Mouse (Mus musculus) liver, embryonic 11.5 days (tissue): ENCODE measurements around the gene Sema5b. TPM values are rescaled to one million over a fixed set of nuclear protein-coding genes. Genes with fewer than 3 reads are reported as not detected.

Experiments used
- ATAC-seq: fragments of 200-750 bp; cut with Nextera tagmentation; replicated peaks from 2 replicates; pipeline ENCODE4 v1.8.0; 2017; ENCODE audit warnings: moderate number of reproducible peaks, mild to moderate bottlenecking, moderate TSS enrichment, moderate library complexity; ENCODE audit not compliant: low FRiP score
- DNase-seq: peaks from one replicate; pipeline ENCODE4 v3.0.0-alpha.2; 2017; ENCODE audit warnings: low spot score
- H3K27ac ChIP-seq: fragments of 300-500 bp; sonication (generic); 2 replicates; pipeline ENCODE4 v1.5.1; 2014; ENCODE audit warnings: mild to moderate bottlenecking, low read depth, low read length, control low read depth
- H3K27me3 ChIP-seq: fragments of 300-500 bp; sonication (generic); replicated peaks from 2 replicates; pipeline ENCODE4 v1.6.1; 2014; ENCODE audit warnings: low read length, mixed read lengths; ENCODE audit not compliant: control insufficient read depth, insufficient read depth
- H3K36me3 ChIP-seq: fragments of 300-500 bp; sonication (generic); 2 replicates; pipeline ENCODE4 v1.6.1; 2014; ENCODE audit warnings: mild to moderate bottlenecking, low read length, moderate library complexity, mixed read lengths; ENCODE audit not compliant: control insufficient read depth, insufficient read depth
- H3K4me1 ChIP-seq: fragments of 300-500 bp; sonication (generic); replicated peaks from 2 replicates; pipeline ENCODE4 v1.6.1; 2014; ENCODE audit warnings: low read length, mixed read lengths; ENCODE audit not compliant: control insufficient read depth, insufficient read depth
- H3K4me2 ChIP-seq: fragments of 300-500 bp; sonication (generic); 2 replicates; pipeline ENCODE4 v1.6.1; 2014; ENCODE audit warnings: mild to moderate bottlenecking, control low read depth, moderate library complexity
- H3K4me3 ChIP-seq: fragments of 300-500 bp; sonication (generic); 2 replicates; pipeline ENCODE4 v1.5.1; 2014; ENCODE audit warnings: low read depth, low read length, control low read depth
- H3K9ac ChIP-seq: fragments of 300-500 bp; sonication (generic); 2 replicates; pipeline ENCODE4 v1.6.1; 2014; ENCODE audit warnings: low read depth, low read length, control low read depth
- H3K9me3 ChIP-seq: fragments of 300-500 bp; sonication (generic); 2 replicates; pipeline ENCODE4 v1.6.1; 2016; ENCODE audit warnings: low read length, inconsistent platforms, mixed read lengths; ENCODE audit not compliant: control insufficient read depth
- WGBS: fragments of 180-500 bp; shearing (Covaris S2); extraction: QIAGEN DNeasy Blood & Tissue Kit; methylation state at CpG from one replicate; pipeline ENCODE4 v1.1.7; 2014; 5-methylcytosine and 5-hydroxymethylcytosine counted together
- polyA plus RNA-seq: library from polyadenylated mRNA; unstranded; fragments of >200 nt; fragmentation: Nextera tagmentation; extraction: Ambion mirVana; gene quantifications from 2 replicates; pipeline ENCODE4 v1.2.1, GENCODE M21; 2014

Gene Sema5b
- polyA plus RNA-seq, 1 experiment from 2014 or later: 1.4 TPM

GRCm38 (mm10) chr16:35681327-35682108 is 140.6 kb downstream of the Sema5b start:
- no peak overlapping the region for H3K9ac ChIP-seq
- no peak overlapping the region for H3K4me3 ChIP-seq
- H3K27me3 ChIP-seq: peaks cover 8% of the 10 kb centered on the region
- no peak overlapping the region for H3K27ac ChIP-seq
- 68% methylated on average over 17 of the region's 17 CpGs for WGBS
- no peak for ATAC-seq
- H3K36me3 ChIP-seq: no peaks in the 10 kb centered on the region
- 0 out of 2 replicates have a peak, but pooled peaks cover 4% of the 10 kb centered on the region for H3K4me1 ChIP-seq
- H3K9me3 ChIP-seq: no peaks in the 10 kb centered on the region
- no peak overlapping the region for H3K4me2 ChIP-seq
- no peak for DNase-seq

GRCm38 (mm10) chr16:35685027-35685426 is 144.1 kb downstream of the Sema5b start:
- H3K9ac ChIP-seq: no peak overlapping the region
- H3K27me3 ChIP-seq: peaks cover 4% of the 10 kb centered on the region
- ATAC-seq: no peak
- WGBS: 74% methylated on average over 13 of the region's 13 CpGs
- no peak overlapping the region for H3K27ac ChIP-seq
- H3K4me3 ChIP-seq: no peak overlapping the region
- H3K9me3 ChIP-seq: no peaks in the 10 kb centered on the region
- no peaks in the 10 kb centered on the region for H3K4me1 ChIP-seq
- DNase-seq: no peak
- H3K4me2 ChIP-seq: no peak overlapping the region
- no peaks in the 10 kb centered on the region for H3K36me3 ChIP-seq

- no peaks in the 10 kb centered on the region for H3K36me3 ChIP-seq
- 83% methylated on average over 7 of the region's 7 CpGs for WGBS
- no peaks in the 10 kb centered on the region for H3K9me3 ChIP-seq
- peaks cover 2% of the 10 kb centered on the region for H3K27me3 ChIP-seq
- H3K4me2 ChIP-seq: no peak overlapping the region
- ATAC-seq (no peak), DNase-seq (no peak)
- H3K27ac ChIP-seq: no peak overlapping the region
- no peak overlapping the region for H3K4me3 ChIP-seq
- H3K4me1 ChIP-seq: no peaks in the 10 kb centered on the region
- H3K9ac ChIP-seq: no peak overlapping the region
These were observed 145.5 kb downstream of the Sema5b start for GRCm38 (mm10) chr16:35686491-35686890.

GRCm38 (mm10) chr16:35691606-35692005 is 150.7 kb downstream of the Sema5b start:
- Histone ChIP-seq H3K9ac (no peak overlapping the region), H3K9me3 (no peaks in the 10 kb centered on the region), H3K4me1 (no peaks in the 10 kb centered on the region), H3K27ac (no peak overlapping the region), H3K27me3 (no peaks in the 10 kb centered on the region), H3K4me3 (no peak overlapping the region), H3K36me3 (no peaks in the 10 kb centered on the region), H3K4me2 (no peak overlapping the region)
- ATAC-seq (no peak), DNase-seq (no peak)
- WGBS: 84% methylated on average over 7 of the region's 7 CpGs

GRCm38 (mm10) chr16:35694250-35694846 is 153.4 kb downstream of the Sema5b start:
- 95% methylated on average over 13 of the region's 13 CpGs for WGBS
- H3K9ac ChIP-seq: no peak overlapping the region
- no peaks in the 10 kb centered on the region for H3K36me3 ChIP-seq
- DNase-seq: no peak
- no peaks in the 10 kb centered on the region for H3K9me3 ChIP-seq
- H3K4me2 ChIP-seq: no peak overlapping the region
- H3K27me3 ChIP-seq: no peaks in the 10 kb centered on the region
- H3K27ac ChIP-seq: no peak overlapping the region
- ATAC-seq: no peak
- no peak overlapping the region for H3K4me3 ChIP-seq
- no peaks in the 10 kb centered on the region for H3K4me1 ChIP-seq

GRCm38 (mm10) chr16:35696103-35696502 is 155.2 kb downstream of the Sema5b start:
- no peaks in the 10 kb centered on the region for H3K27me3 ChIP-seq
- no peaks in the 10 kb centered on the region for H3K36me3 ChIP-seq
- DNase-seq (no peak), ATAC-seq (no peak)
- no peak overlapping the region for H3K4me3 ChIP-seq
- H3K9ac ChIP-seq: no peak overlapping the region
- H3K27ac ChIP-seq: no peak overlapping the region
- H3K4me1 ChIP-seq: no peaks in the 10 kb centered on the region
- H3K9me3 ChIP-seq: no peaks in the 10 kb centered on the region
- WGBS: 69% methylated on average over 2 of the region's 2 CpGs
- no peak overlapping the region for H3K4me2 ChIP-seq

- H3K9me3 ChIP-seq: no peaks in the 10 kb centered on the region
- H3K4me3 ChIP-seq: no peak overlapping the region
- H3K9ac ChIP-seq: no peak overlapping the region
- no peaks in the 10 kb centered on the region for H3K4me1 ChIP-seq
- DNase-seq: no peak
- H3K4me2 ChIP-seq: no peak overlapping the region
- no peak for ATAC-seq
- H3K27ac ChIP-seq: no peak overlapping the region
- no peaks in the 10 kb centered on the region for H3K36me3 ChIP-seq
- WGBS: 75% methylated on average over 11 of the region's 11 CpGs
- H3K27me3 ChIP-seq: no peaks in the 10 kb centered on the region
These were observed 160.9 kb downstream of the Sema5b start for GRCm38 (mm10) chr16:35701823-35702222.

GRCm38 (mm10) chr16:35703763-35704679 is 163.1 kb downstream of the Sema5b start:
- H3K9me3 ChIP-seq: no peaks in the 10 kb centered on the region

More at GRCm38 (mm10) chr16:35703763-35704679, 163.1 kb downstream of the Sema5b start:
- Histone ChIP-seq H3K4me1 (no peaks in the 10 kb centered on the region), H3K27ac (no peak overlapping the region), H3K9ac (no peak overlapping the region), H3K27me3 (no peaks in the 10 kb centered on the region), H3K4me3 (no peak overlapping the region), H3K4me2 (no peak overlapping the region), H3K36me3 (no peaks in the 10 kb centered on the region)
- DNase-seq (no peak), ATAC-seq (no peak)
- 83% methylated on average over 16 of the region's 16 CpGs for WGBS
